Mouse (Mus musculus) adrenal gland, postnatal 10 days (tissue): ENCODE measurements around the gene Krt81. TPM values are rescaled to one million over a fixed set of nuclear protein-coding genes. Genes with fewer than 3 reads are reported as not detected.

Experiments used
- DNase-seq: peaks from one replicate; pipeline ENCODE4 v3.0.0; 2021; ENCODE audit warnings: mixed read lengths
- total RNA-seq, 2 experiments: library from RNA; stranded (reverse); gene quantifications; 2 replicates each; pipeline ENCODE4 v1.2.3; 2021

Gene Krt81
- total RNA-seq, 2 experiments from 2014 or later: not detected

DNA sequence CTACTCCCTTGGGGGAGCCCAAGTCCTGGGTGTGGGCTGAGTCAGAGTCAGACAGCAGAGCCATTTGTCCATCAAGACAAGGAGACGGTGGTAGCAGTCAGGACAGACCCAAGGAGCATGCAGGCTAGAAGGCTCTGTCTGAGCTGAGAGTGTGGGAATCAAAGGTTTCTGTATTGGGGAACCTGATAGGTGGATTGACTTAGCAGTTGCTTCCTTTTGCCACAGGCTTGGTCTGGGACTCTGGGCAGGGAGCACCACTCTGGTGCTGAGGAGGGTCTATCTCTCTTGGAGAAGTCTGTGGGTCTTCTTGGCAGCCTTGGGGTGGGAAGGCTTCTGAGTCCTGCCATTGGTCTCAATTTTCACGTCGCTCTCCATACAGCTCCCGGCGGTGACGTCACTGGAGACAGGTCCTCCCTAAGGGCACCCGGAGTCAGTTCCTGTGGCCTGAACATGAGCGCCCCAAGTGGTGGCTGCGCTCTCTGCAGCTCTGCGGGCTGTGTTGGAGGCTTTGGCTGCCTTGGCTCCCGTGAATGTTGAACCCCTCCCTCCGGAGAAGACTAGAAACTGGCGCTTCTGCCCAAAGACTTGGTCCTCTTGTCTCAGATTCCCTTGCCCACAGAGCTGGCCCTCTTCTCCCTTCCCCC, 10.3 kb downstream of the Krt81 start:
- peak; percentile 88 for DNase-seq

DNA sequence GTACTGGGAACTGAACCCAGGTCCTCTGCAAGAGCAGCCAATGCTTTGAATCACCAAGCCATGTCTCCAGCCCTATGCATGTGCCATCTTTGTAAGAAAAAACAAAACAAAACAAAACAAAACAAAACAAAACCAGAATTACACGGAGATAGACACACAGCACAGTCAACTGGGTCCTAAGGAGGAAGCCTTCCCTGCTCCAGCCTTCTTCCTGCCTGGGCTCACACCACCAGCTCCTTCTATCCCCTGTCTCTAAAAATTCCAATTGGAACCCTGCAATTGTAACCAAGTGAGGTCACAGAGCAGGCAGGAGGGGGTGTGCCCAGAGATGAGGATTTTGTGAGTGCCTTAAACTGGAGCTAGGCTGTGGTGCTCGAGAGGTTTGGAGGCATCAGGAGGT, 16.1 kb downstream of the Krt81 start, which contains the start of gene Krt88:
Gene Krt88 (plus strand): TSS at position 301 of the 400 bp plus-strand sequence.
- DNase-seq: no peak

DNA sequence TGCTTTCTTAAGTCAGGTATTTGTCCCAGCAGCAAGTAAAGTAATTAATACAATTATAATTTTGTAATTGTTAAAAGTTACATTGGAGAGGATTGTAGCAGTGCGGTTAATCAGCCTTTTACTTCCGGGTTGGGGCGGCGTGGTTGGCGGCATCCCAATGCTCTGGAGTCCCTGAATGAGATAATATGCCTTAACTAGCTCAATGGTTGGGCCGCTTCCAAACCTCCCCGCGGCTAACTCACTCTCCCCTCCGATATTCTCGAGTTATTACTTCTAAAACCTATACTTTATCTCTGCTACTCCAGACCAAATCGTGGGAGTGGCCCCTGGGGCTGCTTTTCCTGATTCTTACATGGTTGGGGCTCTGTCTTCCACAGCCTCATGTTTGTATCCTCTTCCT, 17.0 kb downstream of the Krt81 start:
- DNase-seq: peak; percentile 13

DNA sequence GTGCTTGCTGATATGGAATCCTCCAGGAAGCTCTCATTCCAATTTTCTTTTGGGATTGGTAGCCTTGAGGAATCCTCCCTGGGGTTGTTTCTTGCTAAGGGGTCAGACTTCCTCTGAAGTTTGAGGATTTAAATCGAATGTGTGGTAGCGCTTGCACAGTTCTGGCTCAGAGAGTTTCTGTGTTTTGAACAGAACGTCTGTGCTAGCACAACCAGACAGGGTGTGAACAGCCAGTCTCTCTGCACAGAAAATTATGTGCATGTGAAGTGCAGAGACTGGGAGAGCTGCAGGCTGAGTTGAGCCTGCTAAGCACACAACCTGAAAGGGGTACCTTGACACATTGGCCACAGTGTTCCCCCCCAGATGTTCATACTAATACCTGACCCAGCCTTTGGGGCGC, 22.7 kb downstream of the Krt81 start:
- no peak for DNase-seq

DNA sequence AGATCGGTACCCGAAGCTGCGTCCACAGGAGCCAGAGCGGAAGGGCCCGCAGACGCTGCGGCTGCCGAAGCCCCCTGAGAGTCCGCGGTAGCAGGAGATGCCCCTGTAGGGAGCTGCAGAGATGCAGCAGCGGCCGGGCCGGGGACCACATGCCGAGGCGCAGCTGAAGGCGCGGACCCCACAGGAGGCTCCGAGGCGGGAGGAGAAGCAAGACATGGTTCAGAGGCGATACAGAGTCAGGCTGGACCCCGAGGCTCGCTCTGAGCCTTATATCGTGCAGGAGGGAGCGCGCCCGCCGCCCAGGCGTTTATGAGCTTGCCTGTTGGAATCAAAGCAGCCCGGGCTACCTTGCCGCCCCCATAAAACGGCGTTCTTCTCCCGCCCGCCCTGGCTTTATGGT, 25.0 kb downstream of the Krt81 start, which contains the start of gene Krt87:
Gene Krt87 (minus strand): TSS at position 250 of the 400 bp plus-strand sequence.
- DNase-seq: no peak

DNA sequence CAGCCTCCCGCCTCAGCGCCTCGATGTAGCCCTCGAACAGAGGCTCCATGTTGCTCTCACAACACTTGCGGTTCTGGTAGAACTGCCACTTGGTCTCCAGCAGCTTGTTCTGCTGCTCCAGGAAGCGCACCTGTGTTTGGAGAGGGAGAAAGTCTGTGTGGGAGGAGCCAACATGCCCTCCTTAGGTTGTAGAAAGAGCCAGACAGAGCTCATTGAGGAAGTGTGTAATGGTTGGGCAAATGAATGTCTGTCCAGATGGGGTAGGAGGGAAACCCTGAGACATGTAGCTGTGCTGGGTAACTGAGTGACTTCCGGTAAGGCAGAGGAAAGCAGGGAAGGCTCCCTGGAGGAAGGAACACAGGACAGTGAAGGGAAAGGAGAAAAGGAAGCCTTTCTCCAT, 26.9 kb downstream of the Krt81 start:
- DNase-seq: no peak

DNA sequence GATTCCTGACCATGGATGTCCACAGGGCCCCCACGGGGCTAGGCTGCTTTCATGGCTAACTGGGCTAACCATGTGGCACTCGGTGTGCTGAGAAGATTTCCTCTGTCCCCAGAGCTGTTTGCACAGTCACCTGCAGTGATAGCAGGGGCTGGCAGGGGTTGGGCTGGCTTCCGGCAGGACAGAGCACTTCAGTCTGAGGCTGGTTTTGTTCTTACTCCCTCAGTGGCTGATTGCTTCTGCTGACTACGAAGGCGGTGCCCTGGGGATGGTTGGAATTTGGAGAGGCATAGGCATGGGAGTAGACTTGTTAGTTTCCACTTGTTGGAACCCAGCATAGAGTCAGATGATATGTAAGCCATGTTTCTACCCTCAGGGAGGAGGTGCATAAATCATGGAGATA, 38.6 kb downstream of the Krt81 start:
- no peak for DNase-seq

DNA sequence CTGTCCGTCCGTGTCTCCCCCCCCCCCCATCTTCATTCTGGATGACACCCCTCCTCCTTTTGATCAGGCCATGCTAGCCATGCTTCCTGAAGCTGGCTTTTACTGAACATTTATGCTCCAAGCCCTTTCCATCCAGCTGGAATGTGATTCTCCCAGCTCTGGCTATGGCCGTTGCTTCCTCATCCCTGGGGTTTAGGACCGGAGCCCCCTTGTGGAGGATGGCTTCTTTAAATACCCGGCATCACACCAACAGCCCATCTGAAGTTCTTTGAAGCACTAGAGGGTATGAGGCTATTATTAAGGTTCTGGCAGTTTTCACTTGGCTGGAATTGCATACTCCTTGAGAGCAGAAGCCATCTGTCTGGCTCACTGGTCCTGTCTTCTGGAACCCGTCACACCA, 42.6 kb downstream of the Krt81 start:
- DNase-seq: no peak

DNA sequence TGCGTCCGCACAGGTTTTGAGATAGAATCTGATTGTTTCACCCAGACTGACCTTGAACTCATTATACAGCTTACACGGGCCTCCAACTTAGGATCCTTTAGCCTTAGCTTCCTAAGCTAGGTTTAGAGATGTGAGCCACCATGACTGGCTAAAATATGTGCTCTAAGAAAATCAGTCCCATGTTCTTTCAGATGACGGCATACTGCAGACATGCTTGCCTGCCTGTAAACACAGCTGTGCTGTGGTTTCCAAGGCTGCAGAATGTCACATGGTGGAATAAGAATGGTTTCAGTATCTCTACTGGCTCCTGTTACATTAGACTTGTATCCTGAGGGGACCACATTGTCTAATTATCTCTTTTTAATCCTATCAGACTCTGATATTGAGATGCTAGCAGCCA, 44.6 kb downstream of the Krt81 start:
- DNase-seq: no peak

DNA sequence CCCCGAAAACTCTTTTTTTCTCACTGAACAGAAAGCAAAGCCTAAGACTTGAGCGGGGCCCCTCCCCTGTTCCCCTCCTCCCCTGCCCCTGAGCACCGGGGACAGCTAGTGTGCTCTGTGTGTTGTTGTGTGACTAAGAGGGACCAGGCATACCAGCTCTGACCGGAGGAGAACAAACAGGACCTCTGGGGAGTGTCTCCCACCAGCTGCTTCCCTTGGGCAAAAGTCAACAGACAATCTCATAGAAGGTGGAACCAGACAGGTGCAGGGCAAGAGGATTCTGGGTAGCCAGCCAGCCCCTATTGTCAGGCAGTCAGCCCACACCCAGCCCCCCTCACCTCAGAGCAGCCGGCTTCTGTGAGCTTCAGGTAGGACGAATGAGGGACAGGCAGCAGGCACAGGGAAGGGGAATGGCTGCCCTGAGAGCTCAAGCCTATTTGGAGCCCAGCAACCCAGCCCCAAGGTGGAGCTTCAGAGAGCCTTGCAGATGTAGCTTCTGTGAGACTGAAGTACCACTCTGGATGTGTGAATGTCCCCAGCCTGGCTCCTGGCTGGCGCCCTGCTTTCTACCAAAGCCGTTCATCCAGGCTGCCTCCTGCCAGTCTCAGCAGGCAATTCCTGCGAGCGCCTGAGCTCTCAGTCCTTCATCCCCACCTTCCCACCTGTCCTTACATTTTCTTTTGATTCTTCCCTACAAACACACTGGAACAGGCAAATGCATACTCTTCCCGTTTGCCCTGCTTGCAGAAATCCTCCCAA, 48.6 kb downstream of the Krt81 start:
- DNase-seq: no peak

DNA sequence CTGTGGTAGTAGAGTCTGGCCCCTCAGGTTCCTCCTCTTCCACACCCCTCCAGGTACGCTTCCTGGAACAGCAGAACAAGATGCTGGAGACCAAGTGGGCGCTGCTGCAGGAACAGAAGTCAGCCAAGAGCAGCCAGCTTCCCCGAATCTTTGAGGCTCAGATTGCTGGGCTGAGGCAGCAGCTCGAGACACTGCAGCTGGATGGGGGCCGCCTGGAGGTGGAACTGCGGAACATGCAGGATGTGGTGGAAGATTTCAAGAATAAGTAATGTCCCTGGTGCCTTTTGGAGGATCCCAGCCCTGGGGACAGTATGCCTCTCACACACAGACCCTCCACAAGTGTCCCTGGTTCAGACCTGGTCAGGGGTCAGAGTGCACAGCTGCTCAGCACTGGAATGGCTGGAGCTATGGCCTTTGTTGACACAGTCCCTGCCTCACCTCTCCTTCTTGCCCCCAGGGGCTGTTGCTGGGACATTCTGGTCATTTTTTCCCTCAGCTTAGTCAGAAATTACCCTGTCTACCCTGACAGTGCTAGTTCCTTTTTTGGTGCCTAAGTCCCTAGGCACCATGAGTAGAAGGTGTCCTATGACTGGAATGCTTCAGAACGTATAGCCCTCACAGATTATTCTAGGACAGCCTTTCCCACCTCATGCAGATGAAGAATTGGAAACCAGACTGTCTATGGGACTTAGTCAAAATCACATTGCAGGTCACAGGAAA, 49.5 kb downstream of the Krt81 start:
- no peak for DNase-seq

DNA sequence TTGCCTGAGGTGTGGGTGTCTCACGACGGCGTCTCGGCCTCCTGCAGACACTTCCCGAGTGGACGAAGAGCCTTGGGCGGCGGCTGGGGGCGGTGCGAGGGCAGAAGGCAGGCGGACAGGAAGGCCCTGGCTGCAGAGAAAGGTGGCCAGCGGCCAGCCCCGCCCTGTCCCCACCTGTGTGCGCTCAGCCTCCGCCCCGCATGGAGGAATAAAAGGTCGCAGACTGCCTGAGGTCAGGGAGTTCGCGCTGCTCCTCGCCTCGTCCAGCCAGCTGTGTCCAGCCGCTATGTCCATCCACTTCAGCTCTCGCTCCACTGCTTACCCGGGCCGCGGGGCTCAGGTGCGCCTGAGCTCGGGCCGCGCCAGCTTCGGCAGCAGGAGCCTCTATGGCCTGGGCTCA, 51.4 kb downstream of the Krt81 start:
- no peak for DNase-seq

DNA sequence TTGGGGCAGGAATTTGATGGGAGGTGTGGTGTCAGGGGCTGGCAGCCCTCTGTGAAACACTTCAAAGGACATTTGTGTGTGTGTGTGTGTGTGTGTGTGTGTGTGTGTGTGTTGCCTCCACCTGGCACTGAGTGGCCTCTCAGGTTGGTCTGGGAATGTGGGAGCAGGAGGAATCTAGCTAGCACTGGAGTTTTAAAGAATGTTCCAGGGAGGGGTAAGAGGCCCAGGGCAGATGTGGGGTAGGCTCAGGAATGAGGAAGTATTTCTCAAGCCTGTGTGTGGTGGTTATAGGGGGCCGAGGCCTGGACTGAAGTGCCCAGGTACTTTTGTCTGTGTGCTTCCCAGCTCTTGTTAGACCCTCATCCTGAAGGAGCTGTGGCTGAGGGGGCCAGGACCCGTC, 52.8 kb downstream of the Krt81 start, which contains the start of gene Krt7:
Gene Krt7 (plus strand): TSS at position 269 of the 400 bp plus-strand sequence.
- no peak for DNase-seq

Other genes starting within 250 kb of the Krt81 start
- gene Grasp, start 239.6 kb downstream of the Krt81 start, total RNA-seq: 10 to 100 TPM; 16.4 to 24.0 TPM
- gene Nr4a1, start 209.5 kb downstream of the Krt81 start, total RNA-seq: 100 to 1,000 TPM in 1 of 2 experiments, 10 to 100 TPM in 1; 95.8 to 589 TPM
- gene Atg101, start 179.5 kb downstream of the Krt81 start, total RNA-seq: 100 to 1,000 TPM in 1 of 2 experiments, 10 to 100 TPM in 1; 36.6 to 103 TPM
- gene 6030408B16Rik, start 170.5 kb downstream of the Krt81 start, total RNA-seq: 1 to 10 TPM; 1.0 to 2.4 TPM
- under 1 TPM; 0.75 to 0.76 TPM for gene Krt80, start 93.6 kb downstream of the Krt81 start, total RNA-seq
- 1 to 10 TPM; 3.5 to 4.2 TPM for gene Krt7, start 52.7 kb downstream of the Krt81 start, total RNA-seq
- not detected for gene Krt87, start 24.9 kb downstream of the Krt81 start, total RNA-seq
- not detected for gene Krt88, start 16.0 kb downstream of the Krt81 start, total RNA-seq
- gene Krt86, start 9.7 kb upstream of the Krt81 start, total RNA-seq: not detected
- gene Krt83, start 27.8 kb upstream of the Krt81 start, total RNA-seq: not detected
- not detected for gene Gm49425, start 53.5 kb upstream of the Krt81 start, total RNA-seq
- not detected for gene Krt84, start 69.1 kb upstream of the Krt81 start, total RNA-seq
- not detected for gene Krt82, start 86.9 kb upstream of the Krt81 start, total RNA-seq
- gene Krt90, start 99.2 kb upstream of the Krt81 start, total RNA-seq: under 1 TPM in 1 of 2 experiments, not detected in 1; 0.18 TPM
- not detected for gene Krt75, start 110.2 kb upstream of the Krt81 start, total RNA-seq
- gene Gm5414, start 164.4 kb upstream of the Krt81 start, total RNA-seq: not detected
- gene Gm5478, start 183.6 kb upstream of the Krt81 start, total RNA-seq: not detected
- gene Krt6b, start 216.5 kb upstream of the Krt81 start, total RNA-seq: not detected
- gene Krt6a, start 230.6 kb upstream of the Krt81 start, total RNA-seq: not detected
- gene Krt5, start 249.1 kb upstream of the Krt81 start, total RNA-seq: not detected